Mouse (Mus musculus) heart, postnatal 10 days (tissue): ENCODE data around the gene Sesn2. TPM values are rescaled to one million over a fixed set of nuclear protein-coding genes. Genes with fewer than 3 reads are reported as not detected.
A peak's percentile ranks its signal among the peaks of the same experiment; 100 is the strongest.
"Not testable (repeated sequence)": the region's sequence is repeated elsewhere in the genome, so short reads cannot be mapped to it uniquely, and the experiment has no call there.

Experiments used
- DNase-seq, 2 experiments: peaks; one replicate each; pipeline ENCODE4 v3.0.0; 2021
- intact Hi-C: fragments of 180-260 bp; cut with DNase I; formaldehyde crosslinking; loops from one replicate; pipeline ENCODE4 v1.15.1; 2025
- total RNA-seq, 2 experiments: library from RNA; stranded (reverse); gene quantifications; 2 replicates each; pipeline ENCODE4 v1.2.3; 2021

Sesn2 gene
- total RNA-seq, 2 experiments from 2014 or later, result 4.5 to 5.5 TPM

DNA sequence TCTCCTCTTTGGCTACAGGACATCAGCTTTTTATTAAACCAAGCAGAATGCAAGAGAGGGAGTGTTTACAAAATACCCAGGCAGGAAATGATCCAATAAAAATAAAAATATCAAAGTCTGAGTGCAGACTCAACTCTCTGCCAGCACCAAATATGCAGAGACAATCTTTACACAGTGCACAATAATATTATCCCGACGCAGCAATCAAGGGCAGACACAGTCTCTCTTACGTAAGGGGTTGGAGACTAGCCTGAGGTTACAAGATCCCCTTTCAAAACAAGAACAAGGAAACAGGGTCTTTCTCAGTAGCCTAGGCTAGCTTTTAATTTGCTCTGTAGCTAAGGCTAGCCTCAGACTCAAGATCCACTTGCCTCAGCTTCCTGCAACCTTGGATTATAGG, 21.8 kb downstream of the Sesn2 start:
- DNase-seq, result no peak
- intact Hi-C loops, result no loop called here

DNA sequence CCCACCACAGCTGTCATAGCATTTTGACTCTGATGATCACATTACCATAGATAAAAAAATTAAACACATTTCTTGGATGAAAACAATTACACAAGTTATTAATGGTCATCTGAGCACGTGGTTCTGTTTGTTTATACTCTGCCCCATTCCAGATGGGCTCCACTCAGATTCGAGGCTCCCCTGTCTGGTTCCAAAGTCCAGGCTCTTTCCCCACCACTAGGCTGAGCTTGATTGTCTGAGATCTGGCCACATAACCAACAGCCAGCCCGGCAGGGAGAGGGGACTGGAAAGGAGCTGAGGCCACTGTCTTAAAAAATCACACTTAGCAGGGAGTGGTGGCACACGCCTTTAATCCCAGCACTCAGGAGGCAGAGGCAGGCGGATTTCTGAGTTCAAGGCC, 25.5 kb downstream of the Sesn2 start:
- DNase-seq, result no peak

DNA sequence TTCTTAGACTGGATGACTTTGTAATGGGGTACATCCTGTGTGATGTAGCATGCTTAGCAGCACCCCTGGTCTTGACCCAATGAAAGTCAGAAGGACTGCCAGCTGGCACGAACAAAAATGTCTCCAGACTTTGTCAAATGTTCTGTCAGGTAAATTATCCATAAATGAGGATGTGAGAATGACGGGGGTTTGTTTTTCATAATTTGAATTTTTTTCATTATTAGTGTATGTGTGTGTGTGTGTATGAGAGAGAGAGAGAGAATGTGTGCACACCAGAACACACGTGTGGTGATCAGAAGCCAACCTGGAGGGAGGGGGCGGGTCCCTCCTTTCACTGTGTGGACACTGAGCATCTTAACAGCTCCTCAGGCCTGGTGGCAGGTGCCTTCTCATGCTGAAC, 26.1 kb downstream of the Sesn2 start:
- DNase-seq, result no peak
- intact Hi-C loops, result no loop called here

More for the DNA sequence above, 25.5 kb downstream of the Sesn2 start:
- intact Hi-C loops, result no loop called here

DNA sequence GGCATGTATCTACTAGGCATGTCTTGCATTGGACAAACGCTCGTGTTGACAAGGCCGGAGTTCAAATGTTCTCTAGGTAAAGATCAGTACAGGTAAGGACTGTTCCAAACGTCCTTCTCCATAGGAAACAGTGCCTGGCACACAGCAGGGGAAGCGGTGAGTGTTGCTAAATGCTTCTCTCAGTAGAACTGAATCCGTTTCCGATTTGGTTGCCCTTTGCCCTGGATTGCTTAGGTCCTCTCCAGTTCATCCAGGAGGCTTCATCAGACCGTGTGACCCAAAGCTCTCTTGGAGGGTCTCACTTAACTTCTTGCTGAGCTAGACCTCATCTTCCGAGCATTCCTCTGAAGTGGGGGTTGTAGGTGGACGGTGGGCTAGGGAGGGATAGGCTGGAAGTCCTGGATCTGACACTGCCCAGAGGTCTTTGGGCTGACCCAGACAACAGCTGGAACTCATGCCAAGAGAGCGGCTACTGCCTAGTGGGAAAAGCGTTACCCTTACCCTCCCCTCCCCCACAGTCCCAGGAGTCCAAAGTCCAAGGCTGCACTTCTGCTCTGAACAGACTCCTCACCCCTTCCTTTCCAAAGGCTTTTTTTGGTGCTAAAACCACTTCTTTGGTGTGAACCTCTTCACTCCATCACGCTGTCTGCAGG, 27.2 kb downstream of the Sesn2 start:
- intact Hi-C loops, result no loop called here
- peak in 1 of 2 experiments; percentile 28 for DNase-seq

DNA sequence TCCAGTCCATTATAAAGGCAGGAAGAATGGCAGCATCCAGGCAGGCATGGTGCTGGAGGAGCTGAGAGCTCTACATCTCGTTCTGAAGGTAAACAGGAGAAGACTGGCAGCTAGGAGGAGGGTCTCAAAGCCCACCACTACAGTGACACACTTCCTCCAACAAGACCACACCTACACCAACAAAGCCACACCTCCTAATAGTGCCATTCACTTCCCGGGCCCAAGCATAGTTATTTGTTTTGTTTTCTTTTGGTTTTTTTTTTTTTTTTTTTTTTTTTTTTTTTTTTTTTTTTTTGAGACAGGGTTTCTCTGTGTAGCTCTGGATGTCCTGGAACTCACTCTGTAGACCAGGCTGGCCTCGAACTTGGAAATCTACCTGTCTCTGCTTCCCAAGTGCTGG, 28.2 kb downstream of the Sesn2 start:
- intact Hi-C loops, DNase-seq: not testable (repeated sequence)

DNA sequence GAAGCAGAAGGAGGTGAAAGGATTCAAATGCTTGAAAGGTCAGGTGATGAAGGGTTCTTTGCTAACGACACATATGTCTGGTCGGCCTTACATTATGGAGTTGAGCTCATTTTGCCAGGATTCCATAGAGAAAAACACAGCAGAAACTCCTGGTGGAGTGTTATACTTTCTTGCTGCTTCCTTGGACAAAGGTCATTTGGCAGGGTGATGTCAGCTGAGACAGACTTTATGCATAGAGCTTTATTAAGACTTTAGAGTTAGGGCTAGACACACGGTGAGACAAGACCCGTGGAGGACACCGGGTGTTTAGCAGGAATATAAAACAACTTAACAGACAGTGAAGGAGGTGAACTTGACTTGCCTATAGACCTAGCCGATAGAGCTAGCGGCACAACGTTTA, 32.5 kb downstream of the Sesn2 start:
- intact Hi-C loops, result no loop called here
- no peak for DNase-seq

DNA sequence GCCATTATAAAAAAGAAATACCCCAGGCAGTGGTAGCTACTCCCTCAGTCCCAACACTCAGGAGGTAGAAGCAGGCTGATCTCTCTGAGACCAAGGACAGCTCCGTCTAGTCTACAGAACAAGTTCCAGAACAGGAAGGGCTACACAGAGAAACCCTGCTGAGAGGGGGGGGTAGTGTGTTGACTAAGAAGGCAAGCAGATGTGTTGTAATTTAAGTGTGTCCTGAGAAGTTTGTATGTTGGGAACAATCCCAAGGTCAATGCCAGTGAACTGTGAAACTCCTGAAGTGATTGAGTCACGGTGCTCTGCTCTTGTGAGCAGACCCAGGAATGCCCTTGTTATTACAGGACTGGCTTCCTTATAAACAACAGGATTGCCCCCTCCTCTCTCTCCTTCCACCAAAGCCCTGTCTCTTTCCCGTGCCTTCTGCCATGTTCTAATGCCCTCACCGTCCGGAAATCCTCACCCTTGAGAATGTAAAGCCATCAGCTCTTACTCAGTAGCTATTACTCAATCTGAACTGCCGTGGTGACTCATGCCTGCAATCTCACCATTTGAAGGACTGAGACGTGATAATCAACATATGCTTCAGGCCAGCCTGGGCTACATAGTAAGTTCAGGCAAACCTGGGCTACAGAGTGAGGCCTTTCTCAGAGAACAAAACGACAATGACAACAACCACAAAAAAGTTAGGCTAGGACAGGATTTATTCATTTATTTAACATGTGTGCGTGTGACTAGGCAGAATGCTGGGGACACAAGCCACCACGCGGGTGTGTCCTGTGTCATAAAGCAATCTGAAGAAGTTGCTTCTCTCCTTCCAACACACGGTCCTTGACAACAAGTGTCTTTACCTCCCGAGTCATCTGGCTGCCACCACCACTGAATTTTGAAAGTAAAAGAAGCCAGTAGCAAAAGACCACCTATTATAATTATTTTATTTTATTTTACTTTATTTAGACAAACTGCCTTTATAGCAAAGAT, 34.1 kb downstream of the Sesn2 start:
- intact Hi-C loops, result no loop called here
- DNase-seq, result no peak

DNA sequence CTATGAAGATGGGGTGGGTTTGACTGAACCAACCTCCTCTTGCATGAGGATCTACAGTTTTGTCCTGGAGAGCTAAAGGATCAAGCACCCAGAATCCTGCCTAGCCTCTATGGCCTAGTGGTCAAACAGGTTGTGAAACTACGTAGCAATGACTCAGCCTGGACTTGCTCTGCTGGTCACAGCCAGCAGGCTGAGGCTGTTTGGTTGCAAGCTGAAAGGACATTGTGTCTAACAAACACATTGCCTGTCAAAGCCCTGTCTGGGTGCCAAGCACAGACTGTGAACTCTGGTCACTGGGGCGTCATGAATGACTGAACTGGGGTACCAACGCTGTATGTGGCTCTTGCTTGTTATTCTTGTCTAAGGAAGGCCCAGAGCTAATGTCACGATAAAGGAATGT, 35.7 kb downstream of the Sesn2 start:
- intact Hi-C loops, result no loop called here
- DNase-seq, result no peak

DNA sequence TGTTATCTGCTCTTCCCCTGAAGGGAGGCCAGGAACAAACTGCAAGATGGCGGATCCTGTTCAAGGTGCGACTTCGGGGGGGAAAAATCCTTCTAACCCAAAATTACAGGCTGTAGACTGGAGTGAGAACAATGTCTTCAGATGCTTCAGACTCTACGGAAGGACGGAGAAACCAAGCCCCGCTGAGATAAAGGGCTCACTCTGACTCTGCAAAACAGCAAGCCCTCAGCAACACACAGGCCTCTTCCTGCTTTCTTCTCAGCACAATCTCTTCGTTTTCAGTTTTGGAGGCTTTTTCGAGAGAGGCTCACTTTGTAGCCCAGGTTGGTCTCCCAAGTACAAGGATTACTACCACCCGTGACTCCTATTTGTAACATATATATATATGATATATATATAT, 36.9 kb downstream of the Sesn2 start:
- DNase-seq, result no peak
- intact Hi-C loops, result no loop called here

DNA sequence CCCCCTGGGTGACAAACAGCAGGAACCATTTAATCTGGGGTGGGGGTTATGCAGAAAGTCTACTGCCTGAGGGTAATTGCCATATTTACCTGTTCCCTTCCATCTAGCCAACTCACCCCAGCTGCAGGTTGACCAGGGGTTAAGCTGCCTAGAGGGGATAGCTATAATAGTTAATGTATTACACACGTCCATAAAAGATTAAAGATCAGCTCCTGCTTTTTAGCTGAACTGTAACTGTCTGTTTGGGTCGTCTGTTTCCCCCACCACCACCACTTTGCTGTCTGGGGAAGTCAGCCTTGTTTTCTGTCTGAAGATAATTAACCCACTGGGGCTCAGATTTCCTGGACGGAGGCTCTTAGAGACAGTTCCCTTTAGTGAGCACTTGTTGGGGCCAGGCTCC, 40.4 kb downstream of the Sesn2 start:
- no peak for DNase-seq
- intact Hi-C loops, result loop anchor here (1.0 kb wide), 1 partner anchor 14 kb away; no protein-coding TSS in a partner anchor

DNA sequence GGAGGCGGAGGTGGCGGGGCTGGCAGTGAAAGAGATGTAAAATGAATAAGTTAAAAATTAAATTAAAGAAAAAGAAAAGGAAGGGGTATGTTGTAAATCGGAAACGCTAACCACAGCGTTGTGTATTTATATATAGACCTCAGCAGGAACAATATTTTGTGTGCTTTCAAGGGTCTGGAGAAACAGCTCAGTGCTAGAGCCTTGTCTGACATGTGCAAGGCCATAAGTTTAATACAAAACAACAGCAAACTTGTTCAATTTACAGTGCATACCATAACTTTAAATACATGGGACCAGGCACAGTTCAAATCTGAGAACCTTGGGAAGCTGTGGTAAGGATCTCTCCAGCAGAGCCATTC, 46.1 kb downstream of the Sesn2 start:
- intact Hi-C loops, result loop anchor here (2.0 kb wide), 1 partner anchor 51 kb away; no protein-coding TSS in a partner anchor
- no peak for DNase-seq

DNA sequence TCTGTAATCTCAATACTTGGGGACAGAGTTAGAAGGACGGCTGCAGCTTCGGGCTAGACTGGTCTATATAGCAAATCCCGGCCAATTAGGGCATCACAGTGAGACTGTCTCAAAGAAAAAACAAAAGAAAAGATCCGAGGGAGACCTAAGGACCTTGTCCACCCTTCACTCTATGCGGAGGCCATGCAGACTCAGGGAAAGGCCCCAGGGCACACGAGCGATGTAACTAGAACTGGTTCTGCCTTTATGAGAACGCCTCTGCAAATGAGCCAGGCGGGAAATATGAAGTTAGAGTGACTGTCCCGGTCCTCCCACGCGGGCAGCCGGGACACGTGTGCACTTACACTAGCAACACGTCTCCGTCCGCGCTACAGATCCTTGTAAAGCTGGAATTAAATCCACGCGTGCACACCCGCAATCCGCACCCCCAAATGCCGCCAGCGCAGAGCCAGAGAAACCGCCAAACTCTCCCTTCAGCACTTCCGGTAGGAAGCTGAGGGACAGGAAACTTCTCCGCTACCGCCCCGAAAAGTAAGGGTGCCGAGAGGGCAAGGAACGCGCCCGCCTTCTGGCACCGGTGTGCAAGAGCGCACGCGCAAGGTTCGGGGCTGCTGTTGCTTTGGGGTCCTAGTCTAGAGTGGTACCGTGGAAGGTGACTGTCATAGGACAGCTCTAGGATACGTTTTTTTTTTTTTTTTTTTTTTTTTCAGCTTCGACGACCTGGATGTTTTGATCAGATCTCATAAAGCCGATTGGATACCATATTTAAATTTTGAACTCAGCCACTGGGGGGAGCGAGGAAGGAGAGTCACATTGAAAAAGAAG, 46.7 kb downstream of the Sesn2 start, which contains the start of gene Med18:
Med18 (minus strand) TSS at position 492 of the 825 bp plus-strand sequence.
- peak; percentile 95 to 96 for DNase-seq
- intact Hi-C loops, result loop anchor here (2.0 kb wide), 2 partner anchors 41 to 51 kb away; partner anchors contain the start of gene Phactr4

DNA sequence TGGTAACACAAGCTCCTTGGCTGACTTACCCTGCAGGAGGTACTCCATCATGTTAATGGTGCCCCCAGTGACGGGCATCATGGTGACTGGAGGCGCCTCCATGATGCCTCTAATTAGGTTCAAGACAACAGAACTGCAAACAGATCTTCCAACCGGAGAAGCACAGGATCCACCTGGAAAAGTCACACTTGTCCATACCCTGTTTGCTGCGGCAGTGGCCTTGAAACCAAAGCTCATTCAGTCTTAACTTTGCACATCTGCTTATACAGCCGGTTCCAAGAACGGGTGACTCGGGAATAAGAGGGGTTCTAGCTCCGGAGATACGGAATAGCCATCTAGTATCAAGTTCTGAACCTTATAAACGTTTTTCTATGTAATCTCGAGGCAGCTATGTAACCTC, 47.5 kb downstream of the Sesn2 start:
- peak in 1 of 2 experiments; percentile 3 for DNase-seq
- intact Hi-C loops, result loop anchor here (2.0 kb wide), 1 partner anchor 40 kb away; the partner anchor contains the start of gene Phactr4

DNA sequence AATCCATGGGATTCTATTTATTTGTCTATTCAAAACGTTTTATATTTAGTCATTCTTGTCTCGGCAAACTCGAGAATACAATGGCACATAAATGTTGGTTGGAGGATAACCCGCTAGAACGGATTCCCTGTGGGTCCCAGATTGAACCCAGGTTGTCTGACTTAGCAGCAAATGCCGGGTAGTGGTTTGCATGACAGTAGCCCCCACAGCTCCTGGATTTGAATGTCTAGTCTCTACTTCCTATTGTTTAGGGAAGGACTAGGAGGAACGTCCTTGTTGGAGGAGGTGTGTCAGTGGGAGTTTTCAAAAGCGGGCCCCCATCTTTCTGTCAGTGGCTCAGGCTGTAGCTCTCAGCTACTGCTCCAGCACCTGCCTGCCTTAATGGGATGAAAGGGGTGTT, 50.1 kb downstream of the Sesn2 start:
- intact Hi-C loops, result no loop called here
- no peak for DNase-seq

DNA sequence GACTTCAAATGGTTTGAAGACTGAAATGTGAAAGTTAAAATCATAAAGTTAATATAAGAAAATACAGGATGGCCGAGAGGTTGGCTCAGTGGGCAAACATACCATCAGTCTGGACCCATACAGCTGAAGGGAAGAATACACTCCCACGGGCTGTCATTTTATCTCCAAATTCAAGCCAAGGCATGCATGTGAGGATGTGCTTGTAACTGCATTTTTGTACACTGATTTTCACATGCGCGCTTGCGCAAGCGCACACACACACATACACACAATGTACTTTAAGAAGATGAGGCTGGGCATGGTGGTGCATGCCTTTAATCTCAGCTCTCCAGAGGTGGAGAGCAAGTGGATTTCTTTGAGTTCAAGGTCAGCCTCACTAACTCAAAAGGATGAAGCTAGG, 54.7 kb downstream of the Sesn2 start:
- DNase-seq, result no peak
- intact Hi-C loops, result no loop called here

DNA sequence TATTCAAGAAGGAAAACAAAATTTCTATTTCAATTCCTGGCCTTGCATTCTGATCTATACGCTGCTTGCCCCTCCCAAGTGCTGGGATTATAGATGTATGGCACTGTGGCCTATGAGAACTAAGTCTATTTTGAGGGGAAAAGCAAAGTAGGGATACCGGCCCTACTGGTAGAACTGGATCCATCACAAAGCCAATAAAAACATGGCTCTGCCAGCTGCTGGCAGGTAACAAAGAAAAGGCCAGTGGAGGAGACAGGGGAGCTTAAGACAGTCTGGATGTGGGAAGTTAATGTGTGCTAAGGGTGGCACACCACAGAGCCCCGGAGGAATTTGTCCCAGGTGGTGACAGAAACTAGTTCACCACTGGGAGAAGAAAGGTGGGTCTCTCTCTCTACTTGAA, 55.2 kb downstream of the Sesn2 start:
- intact Hi-C loops, result no loop called here
- no peak for DNase-seq

DNA sequence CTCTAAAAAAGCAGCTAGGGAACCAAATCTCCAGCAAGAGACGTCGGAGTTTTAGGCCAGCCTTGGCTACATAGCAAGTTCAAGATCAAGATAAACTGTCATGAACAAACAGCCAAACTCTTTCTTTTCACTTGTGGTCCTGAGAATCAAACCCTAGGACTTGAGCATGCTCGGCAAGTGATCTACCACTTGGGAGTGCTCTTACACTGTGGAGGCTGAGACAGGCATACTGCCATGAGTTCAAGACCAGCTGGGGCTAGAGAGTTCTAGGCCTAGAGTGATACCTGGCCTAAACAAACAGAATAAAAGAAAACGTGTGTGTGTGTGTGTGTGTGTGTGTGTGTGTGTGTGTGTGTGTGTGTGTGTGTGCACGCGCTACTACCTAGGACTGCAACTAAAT, 56.1 kb downstream of the Sesn2 start:
- no peak for DNase-seq
- intact Hi-C loops, result no loop called here

DNA sequence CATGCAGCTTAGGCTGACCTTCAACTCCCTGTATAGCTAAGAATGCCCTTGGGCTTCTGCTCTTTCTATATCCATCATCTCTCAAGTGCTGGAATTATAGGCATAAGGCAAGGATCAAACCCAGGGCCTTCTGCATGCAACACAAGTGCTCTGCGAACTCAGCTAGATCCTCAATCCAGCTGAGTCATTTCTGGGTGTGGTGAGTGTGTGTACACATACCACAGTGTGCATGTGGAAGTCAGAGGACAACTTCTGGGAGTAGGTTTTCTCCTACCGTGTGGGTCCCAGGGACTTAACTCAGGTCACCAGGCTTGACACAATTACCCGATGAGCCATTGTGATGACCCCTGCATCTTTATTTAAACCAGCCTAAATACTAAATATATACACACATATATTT, 60.5 kb downstream of the Sesn2 start:
- DNase-seq, result no peak
- intact Hi-C loops, result no loop called here

DNA sequence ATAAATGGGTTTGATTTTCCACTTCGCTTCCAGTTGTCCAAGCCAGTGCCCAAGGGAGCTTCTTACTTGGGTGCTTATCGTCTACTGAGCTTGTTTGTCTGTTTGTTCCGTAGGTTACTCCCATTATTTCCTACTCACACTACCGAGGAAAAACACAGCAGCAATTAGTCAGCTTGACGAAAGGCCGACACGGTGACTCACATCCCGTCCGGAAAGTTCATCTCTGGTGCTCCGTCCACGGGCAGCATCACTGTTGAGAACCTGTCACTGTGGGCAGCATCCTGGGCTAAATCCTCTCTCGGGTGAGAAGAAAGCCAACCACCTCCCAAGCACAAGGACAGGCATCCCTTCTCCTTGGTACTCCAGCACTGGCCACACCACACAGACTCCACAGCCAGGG, 64.2 kb downstream of the Sesn2 start:
- intact Hi-C loops, result no loop called here
- no peak for DNase-seq

DNA sequence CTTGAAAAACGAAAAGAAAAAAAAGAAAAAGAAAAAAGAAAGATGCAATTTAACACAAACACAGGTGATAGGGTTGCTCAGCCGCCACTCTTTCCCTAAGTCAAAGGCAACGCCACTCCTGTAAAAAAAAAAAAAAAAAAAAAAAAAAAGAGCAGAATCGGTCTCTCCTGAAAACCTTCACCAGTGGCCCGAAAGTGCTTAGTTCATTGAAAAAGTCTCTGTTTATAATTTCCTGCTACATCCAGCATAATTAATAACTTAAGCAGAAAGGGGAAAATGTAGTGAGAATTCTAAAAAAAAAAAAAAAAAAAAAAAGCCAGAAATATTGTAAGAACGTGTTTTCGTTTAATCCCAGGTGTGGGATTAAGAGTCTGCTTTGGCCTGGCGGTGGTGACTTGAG, 65.8 kb downstream of the Sesn2 start:
- intact Hi-C loops, result no loop called here
- no peak for DNase-seq
